Mouse (Mus musculus): ENCODE results near the gene Nav1. TPM values are rescaled to one million over a fixed set of nuclear protein-coding genes. Genes with fewer than 3 reads are reported as not detected.

Gene Nav1
- polyA plus RNA-seq, 1 experiment, result 31.7 TPM

- Histone ChIP-seq H3K36me3 (ENCODE audit: control insufficient read depth, insufficient read depth, low read length, poor library complexity, severe bottlenecking) (no peaks in the 10 kb centered on the region), H3K9me3 (replicated peaks; ENCODE audit: control insufficient read depth, insufficient read depth, low read length, poor library complexity, severe bottlenecking) (no peaks in the 10 kb centered on the region), H3K27ac (ENCODE audit: insufficient read depth, low read length) (no peak overlapping the region), H3K27me3 (ENCODE audit: control insufficient read depth, insufficient read depth, low read length, poor library complexity, severe bottlenecking) (no peaks in the 10 kb centered on the region), H3K4me3 (ENCODE audit: low read depth, low read length) (no peak overlapping the region), H3K9ac (ENCODE audit: low read depth, poor library complexity, severe bottlenecking) (no peak overlapping the region), H3K4me1 (ENCODE audit: control insufficient read depth, insufficient read depth, low read length) (peaks cover 1% of the 10 kb centered on the region)
- TF ChIP-seq CTCF (IDR thresholded peaks at IDR 0.05; ENCODE audit: low read depth, low read length) (no peak), POLR2A (IDR thresholded peaks at IDR 0.05; ENCODE audit: insufficient read depth, low read length) (no peak), EP300 (IDR thresholded peaks at IDR 0.05; ENCODE audit: insufficient read depth, low read depth, low read length) (no peak)
Observed at GRCm38 (mm10) chr1:135514913-135515632, 92.0 kb downstream of the Nav1 start.

GRCm38 (mm10) chr1:135514046-135514445, 93.0 kb downstream of the Nav1 start:
- H3K36me3 ChIP-seq (ENCODE audit: control insufficient read depth, insufficient read depth, low read length, poor library complexity, severe bottlenecking), result no peaks in the 10 kb centered on the region
- peaks cover 1% of the 10 kb centered on the region for H3K4me1 ChIP-seq (ENCODE audit: control insufficient read depth, insufficient read depth, low read length)
- no peak overlapping the region for H3K27ac ChIP-seq (ENCODE audit: insufficient read depth, low read length)
- H3K27me3 ChIP-seq (ENCODE audit: control insufficient read depth, insufficient read depth, low read length, poor library complexity, severe bottlenecking), result no peaks in the 10 kb centered on the region
- no peak overlapping the region for H3K4me3 ChIP-seq (ENCODE audit: low read depth, low read length)
- TF ChIP-seq POLR2A (IDR thresholded peaks at IDR 0.05; ENCODE audit: insufficient read depth, low read length) (no peak), EP300 (IDR thresholded peaks at IDR 0.05; ENCODE audit: insufficient read depth, low read depth, low read length) (no peak), CTCF (IDR thresholded peaks at IDR 0.05; ENCODE audit: low read depth, low read length) (no peak)
- no peak overlapping the region for H3K9ac ChIP-seq (ENCODE audit: low read depth, poor library complexity, severe bottlenecking)
- H3K9me3 ChIP-seq (replicated peaks; ENCODE audit: control insufficient read depth, insufficient read depth, low read length, poor library complexity, severe bottlenecking), result no peaks in the 10 kb centered on the region

GRCm38 (mm10) chr1:135513464-135513863, 93.6 kb downstream of the Nav1 start:
- Histone ChIP-seq H3K4me1 (ENCODE audit: control insufficient read depth, insufficient read depth, low read length) (peaks cover 1% of the 10 kb centered on the region), H3K27me3 (ENCODE audit: control insufficient read depth, insufficient read depth, low read length, poor library complexity, severe bottlenecking) (no peaks in the 10 kb centered on the region), H3K27ac (ENCODE audit: insufficient read depth, low read length) (no peak overlapping the region), H3K4me3 (ENCODE audit: low read depth, low read length) (no peak overlapping the region), H3K9me3 (replicated peaks; ENCODE audit: control insufficient read depth, insufficient read depth, low read length, poor library complexity, severe bottlenecking) (no peaks in the 10 kb centered on the region), H3K36me3 (ENCODE audit: control insufficient read depth, insufficient read depth, low read length, poor library complexity, severe bottlenecking) (no peaks in the 10 kb centered on the region), H3K9ac (ENCODE audit: low read depth, poor library complexity, severe bottlenecking) (no peak overlapping the region)
- no peak for TF ChIP-seq POLR2A (IDR thresholded peaks at IDR 0.05; ENCODE audit: insufficient read depth, low read length)
- no peak for TF ChIP-seq CTCF (IDR thresholded peaks at IDR 0.05; ENCODE audit: low read depth, low read length)

GRCm38 (mm10) chr1:135510346-135510977, 96.6 kb downstream of the Nav1 start:
- Histone ChIP-seq H3K27ac (ENCODE audit: insufficient read depth, low read length) (0 out of 2 replicates have a peak overlapping the region, but pooled peaks have one; percentile 3), H3K4me3 (ENCODE audit: low read depth, low read length) (peak overlapping the region; percentile 99), H3K9ac (ENCODE audit: low read depth, poor library complexity, severe bottlenecking) (peak overlapping the region; percentile 70), H3K27me3 (ENCODE audit: control insufficient read depth, insufficient read depth, low read length, poor library complexity, severe bottlenecking) (no peaks in the 10 kb centered on the region), H3K36me3 (ENCODE audit: control insufficient read depth, insufficient read depth, low read length, poor library complexity, severe bottlenecking) (no peaks in the 10 kb centered on the region), H3K4me1 (ENCODE audit: control insufficient read depth, insufficient read depth, low read length) (peaks cover 5% of the 10 kb centered on the region), H3K9me3 (replicated peaks; ENCODE audit: control insufficient read depth, insufficient read depth, low read length, poor library complexity, severe bottlenecking) (no peaks in the 10 kb centered on the region)
- TF ChIP-seq POLR2A (IDR thresholded peaks at IDR 0.05; ENCODE audit: insufficient read depth, low read length) (no peak), EP300 (IDR thresholded peaks at IDR 0.05; ENCODE audit: insufficient read depth, low read depth, low read length) (peak; percentile 46; the same call in 1 of the 2 replicates), CTCF (IDR thresholded peaks at IDR 0.05; ENCODE audit: low read depth, low read length) (no peak)

- Histone ChIP-seq H3K9ac (ENCODE audit: low read depth, poor library complexity, severe bottlenecking) (peak overlapping the region; percentile 70), H3K27me3 (ENCODE audit: control insufficient read depth, insufficient read depth, low read length, poor library complexity, severe bottlenecking) (no peaks in the 10 kb centered on the region), H3K4me3 (ENCODE audit: low read depth, low read length) (peak overlapping the region; percentile 99), H3K36me3 (ENCODE audit: control insufficient read depth, insufficient read depth, low read length, poor library complexity, severe bottlenecking) (no peaks in the 10 kb centered on the region), H3K9me3 (replicated peaks; ENCODE audit: control insufficient read depth, insufficient read depth, low read length, poor library complexity, severe bottlenecking) (no peaks in the 10 kb centered on the region), H3K27ac (ENCODE audit: insufficient read depth, low read length) (no peak overlapping the region), H3K4me1 (ENCODE audit: control insufficient read depth, insufficient read depth, low read length) (peaks cover 5% of the 10 kb centered on the region)
- TF ChIP-seq POLR2A (IDR thresholded peaks at IDR 0.05; ENCODE audit: insufficient read depth, low read length) (no peak), CTCF (IDR thresholded peaks at IDR 0.05; ENCODE audit: low read depth, low read length) (no peak), EP300 (IDR thresholded peaks at IDR 0.05; ENCODE audit: insufficient read depth, low read depth, low read length) (0 out of 2 replicates have a peak, but pooled peaks have one; percentile 23)
Observed at GRCm38 (mm10) chr1:135509145-135510084, 97.7 kb downstream of the Nav1 start.
